In the genomic region with DNA sequence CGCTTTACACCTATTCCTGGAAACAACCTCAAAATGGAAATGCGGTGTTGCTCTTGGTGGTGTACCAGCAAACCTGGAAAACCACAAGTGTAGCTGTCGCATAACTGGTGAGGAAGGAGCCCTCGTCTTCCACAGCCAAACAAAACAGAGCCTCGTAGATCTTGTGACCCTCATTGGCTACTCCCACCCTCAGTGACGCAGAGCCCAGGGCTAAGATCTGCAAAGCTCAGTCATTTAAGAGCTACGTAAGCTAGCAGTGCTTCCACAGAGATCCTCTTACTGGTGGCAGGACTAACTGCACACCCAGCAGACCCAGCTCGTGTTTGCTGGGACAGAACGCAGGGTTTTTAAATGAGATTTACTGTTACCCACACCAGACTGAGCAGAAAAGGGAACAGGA, we compare ENCODE assay signal across 11 mouse cellular contexts.
A peak's percentile ranks its signal among the peaks of the same experiment; 100 is the strongest.
DNase-seq lines count a peak whose midpoint lies in the region; ATAC-seq lines count a peak whose summit lies in the region.
"Had no signal": no experiment of that assay in that cellular context is flagged by ENCODE, and none has a peak within 500 bp of the region (broad histone marks: within the 10 kb centered on the region; RNA-seq: fewer than 3 reads in every experiment).

No protein-coding gene starts in this region.

- DNase-seq in kidney, adult 11 months = peak; percentile 3
- no peak for DNase-seq in kidney, adult 18-20 months
- peak; percentile 20 for DNase-seq in brain, adult 2 months (ENCODE audit: low read depth, low spot score)
- DNase-seq in kidney, adult 9 months = peak; percentile 10
- no peak for DNase-seq in layer of hippocampus, adult 9-11 months
- no peak for DNase-seq in ovary, postnatal 14 days (ENCODE audit: low spot score)
- DNase-seq: cerebellum, adult 18-20 months; forebrain, postnatal 0 days; liver, postnatal 0 days had no signal

- peak; percentile 86 for ATAC-seq in megakaryocyte progenitor cell, adult 5-6 weeks (replicated peaks; ENCODE audit: poor library complexity)
- ATAC-seq: forebrain, postnatal 0 days; hindbrain, postnatal 0 days; liver, postnatal 0 days had no signal

Comparison
In these comparisons a context has a peak if more than half of its experiments do, and no peak if none do; other contexts are left out.
1. DNase-seq: peak in kidney, adult 11 months (single experiment), brain, adult 2 months (single experiment) and kidney, adult 9 months (single experiment); none in kidney, adult 18-20 months (single experiment), layer of hippocampus, adult 9-11 months (single experiment) and ovary, postnatal 14 days (single experiment).